Mouse (Mus musculus): ENCODE results near the gene S1pr5. TPM values are rescaled to one million over a fixed set of nuclear protein-coding genes. Genes with fewer than 3 reads are reported as not detected.

S1pr5 gene
- total RNA-seq, 2 experiments from 2014 or later, result 0.21 TPM; not detected in 1

DNA sequence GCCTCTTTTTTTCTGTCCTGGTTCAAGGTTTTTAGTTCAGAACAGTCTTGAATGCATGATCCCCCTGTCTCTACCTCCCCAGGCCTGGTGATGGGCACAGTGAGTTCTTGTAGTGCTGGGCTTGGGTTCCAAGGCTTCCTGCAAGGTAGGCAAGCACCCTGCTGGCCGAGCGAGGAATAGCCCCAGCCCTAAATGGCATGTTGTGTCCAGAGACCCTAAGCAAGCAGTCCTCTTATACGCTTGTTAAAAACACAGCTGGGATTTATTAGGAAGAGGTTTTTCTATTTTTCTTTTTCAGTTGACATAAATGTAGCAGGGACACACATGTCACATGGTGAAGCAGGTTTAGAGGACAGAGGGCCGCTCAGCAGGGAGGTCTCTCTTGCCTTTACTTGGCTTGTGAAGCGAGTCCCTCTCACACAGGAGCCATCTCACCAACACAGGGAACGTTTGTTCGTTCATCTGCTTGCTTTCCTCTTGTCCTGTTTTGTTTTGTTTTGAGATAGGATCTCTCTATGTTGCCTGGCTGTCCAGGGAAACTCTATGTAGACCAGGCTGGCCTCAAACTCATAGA, 34.5 kb downstream of the S1pr5 start:
- ATAC-seq (replicated peaks; ENCODE audit: poor library complexity, severe bottlenecking), result 0 out of 2 replicates have a peak, but pooled peaks have one; percentile 40

DNA sequence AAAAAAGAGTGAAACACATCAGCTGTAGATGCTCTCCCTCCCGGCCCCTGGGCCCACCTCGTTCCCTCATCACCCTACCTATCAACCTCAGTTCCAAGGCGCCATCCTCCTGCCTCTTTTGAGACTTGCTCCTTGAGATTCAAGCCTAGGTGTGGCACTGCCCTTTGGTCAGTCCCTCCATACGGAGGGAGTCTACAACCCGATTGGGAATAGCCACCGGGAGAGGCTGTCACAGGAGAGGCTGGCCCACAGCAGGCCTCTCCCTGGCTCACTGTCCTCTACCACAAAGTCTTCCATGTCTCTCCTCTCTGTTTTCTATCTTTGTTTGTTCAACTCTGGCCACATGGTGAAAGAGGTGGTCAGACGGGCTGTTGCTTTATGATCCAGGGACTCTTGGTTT, 36.6 kb downstream of the S1pr5 start:
- no peak for ATAC-seq (replicated peaks; ENCODE audit: poor library complexity, severe bottlenecking)

DNA sequence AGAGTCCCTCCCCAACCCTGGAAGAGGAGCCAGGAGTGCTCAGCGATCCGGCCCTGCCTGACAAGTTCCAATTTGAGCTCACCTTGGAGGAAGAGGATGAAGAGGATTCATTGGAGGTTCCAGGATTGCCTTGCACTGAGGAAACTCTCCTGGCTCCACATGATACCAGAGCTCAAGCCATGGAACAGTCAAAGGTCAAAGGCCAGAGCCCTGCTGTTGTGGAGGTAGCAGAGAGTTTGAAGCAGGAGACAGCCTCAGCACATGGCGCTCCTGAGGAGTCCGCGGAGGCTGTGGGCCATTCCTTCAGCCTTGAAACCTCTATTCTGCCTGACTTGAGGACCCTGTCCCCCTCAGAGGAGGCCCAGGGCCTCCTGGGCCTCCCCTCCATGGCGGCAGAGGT, 37.4 kb downstream of the S1pr5 start:
- no peak for ATAC-seq (replicated peaks; ENCODE audit: poor library complexity, severe bottlenecking)

DNA sequence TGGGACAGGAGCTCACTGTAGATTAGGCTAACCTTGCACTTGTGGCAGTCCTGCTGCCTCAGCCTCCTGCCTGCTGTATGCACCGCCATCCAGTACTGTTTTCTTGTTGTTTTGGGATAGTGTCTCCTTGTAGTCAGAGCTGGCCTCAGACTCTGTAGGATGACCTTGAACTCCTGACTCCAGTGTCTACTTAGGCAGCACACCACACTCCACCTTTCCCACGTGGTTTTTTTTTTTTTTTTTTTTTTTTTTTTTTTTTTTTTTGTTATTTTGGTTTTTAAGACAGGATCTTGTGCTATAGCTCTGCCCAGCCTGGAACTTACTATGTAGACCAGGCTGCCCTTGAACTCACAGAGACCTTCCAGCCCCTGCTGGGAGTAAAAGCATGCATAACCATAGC, 39.6 kb downstream of the S1pr5 start:
- no peak for ATAC-seq (replicated peaks; ENCODE audit: poor library complexity, severe bottlenecking)

DNA sequence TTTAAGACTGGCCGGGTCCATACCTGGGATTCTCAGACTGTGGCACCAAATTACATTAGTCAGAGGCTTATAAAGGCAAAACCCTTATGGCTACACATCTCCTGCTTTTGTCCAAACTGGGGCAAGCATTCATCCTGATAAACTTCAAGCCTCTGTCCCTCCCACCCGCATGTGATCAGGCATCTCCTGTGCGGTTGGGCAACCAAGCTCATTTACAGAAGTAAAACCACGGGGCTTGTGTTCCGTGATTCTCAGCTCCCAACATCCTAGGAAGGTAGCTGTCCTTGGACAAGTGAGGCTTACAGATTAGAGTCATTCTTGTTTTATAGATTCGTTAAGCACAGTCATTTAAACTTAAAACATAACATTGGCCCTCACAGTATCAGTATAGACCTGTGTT, 41.4 kb downstream of the S1pr5 start:
- peak; percentile 67 for ATAC-seq (replicated peaks; ENCODE audit: poor library complexity, severe bottlenecking)

DNA sequence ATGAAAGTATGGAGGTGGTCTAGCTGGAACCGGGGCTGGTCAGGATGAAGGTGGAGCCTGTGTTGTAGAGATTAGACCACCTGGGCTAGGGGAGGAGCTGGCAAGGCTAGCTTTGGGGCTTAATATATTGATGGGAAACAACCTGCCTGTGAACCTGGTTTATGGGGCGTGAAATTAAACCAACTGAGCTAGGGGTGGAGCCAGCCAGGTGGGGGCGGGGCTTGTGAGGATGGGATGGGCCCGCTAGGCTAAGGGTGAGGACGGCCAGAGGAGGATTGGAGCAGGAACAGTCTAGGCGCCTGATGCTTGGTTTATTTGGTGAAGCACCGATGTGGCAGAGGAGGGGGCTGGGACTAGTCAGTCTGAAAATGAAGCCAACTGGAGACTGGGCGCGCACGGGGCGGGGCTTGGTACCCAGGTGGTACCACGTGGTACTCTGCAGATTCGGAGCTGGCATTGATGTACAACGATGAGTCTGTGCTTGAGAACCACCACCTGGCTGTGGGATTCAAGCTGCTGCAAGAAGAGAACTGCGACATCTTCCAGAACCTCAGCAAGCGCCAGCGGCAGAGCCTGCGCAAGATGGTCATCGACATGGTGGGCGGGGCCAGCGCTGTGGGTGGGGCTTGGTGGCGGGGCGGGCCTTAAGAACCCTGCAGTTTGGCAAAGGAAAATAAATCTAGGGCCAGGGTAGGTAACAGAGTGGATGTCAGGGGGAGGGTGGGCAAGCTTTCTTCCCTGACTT, 43.5 kb downstream of the S1pr5 start:
- ATAC-seq (replicated peaks; ENCODE audit: poor library complexity, severe bottlenecking), result no peak

DNA sequence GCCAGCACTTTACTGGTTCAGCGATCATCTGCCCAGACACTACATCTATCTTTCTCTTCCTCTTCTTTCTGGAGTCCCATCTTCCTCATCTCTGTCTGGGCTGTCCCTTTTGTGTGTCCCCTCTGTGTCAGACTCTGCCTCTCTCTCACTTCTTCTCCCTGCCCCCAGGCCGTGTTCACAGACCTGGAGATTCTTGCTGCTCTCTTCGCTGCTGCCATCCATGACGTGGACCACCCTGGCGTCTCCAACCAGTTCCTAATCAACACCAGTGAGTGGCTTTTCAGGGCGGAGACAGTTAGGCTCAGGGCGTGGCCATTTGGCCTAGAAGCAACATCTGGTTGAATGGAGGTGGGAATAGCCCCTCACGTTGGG, 44.1 kb downstream of the S1pr5 start:
- no peak for ATAC-seq (replicated peaks; ENCODE audit: poor library complexity, severe bottlenecking)

DNA sequence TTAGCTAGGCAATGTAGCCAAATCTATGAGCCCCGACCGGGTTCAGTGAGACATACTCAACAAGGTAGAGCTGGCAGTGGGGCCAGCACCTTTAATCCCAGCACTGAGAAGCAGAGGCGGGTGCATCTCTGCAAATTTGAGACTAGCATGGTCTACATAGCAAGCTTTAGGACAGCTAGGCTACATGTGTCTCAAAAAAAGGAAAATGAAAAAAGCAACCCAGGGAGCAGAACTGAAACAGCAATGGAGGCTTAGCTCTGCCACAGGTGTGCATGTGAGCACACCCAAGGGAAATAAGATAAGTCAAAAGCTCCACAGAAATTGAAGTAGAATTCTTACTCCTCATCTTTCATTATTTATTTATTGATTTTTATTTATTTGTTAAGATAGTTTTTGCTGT, 49.3 kb downstream of the S1pr5 start:
- no peak for ATAC-seq (replicated peaks; ENCODE audit: poor library complexity, severe bottlenecking)

- no peak for ATAC-seq (replicated peaks; ENCODE audit: poor library complexity, severe bottlenecking)
Observed at GRCm38 (mm10) chr9:21197981-21198380, 50.3 kb downstream of the S1pr5 start.

GRCm38 (mm10) chr9:21196521-21197433, 51.5 kb downstream of the S1pr5 start:
- no peak for ATAC-seq (replicated peaks; ENCODE audit: poor library complexity, severe bottlenecking)

GRCm38 (mm10) chr9:21195736-21196505, 52.3 kb downstream of the S1pr5 start:
- 0 out of 2 replicates have a peak, but pooled peaks have one; percentile 20 for ATAC-seq (replicated peaks; ENCODE audit: poor library complexity, severe bottlenecking)

- ATAC-seq (replicated peaks; ENCODE audit: poor library complexity, severe bottlenecking), result peak; percentile 74
Observed at GRCm38 (mm10) chr9:21194787-21195493, 53.3 kb downstream of the S1pr5 start.

- no peak for ATAC-seq (replicated peaks; ENCODE audit: poor library complexity, severe bottlenecking)
Observed at GRCm38 (mm10) chr9:21193786-21194185, 54.5 kb downstream of the S1pr5 start.

Other genes starting within 250 kb of the S1pr5 start
- gene Mrpl4, start 245.7 kb downstream of the S1pr5 start, total RNA-seq (2014; fragmentation: Nextera tagmentation), result 44.8 and 73.4 TPM in 2 replicates
- 44.5 and 46.0 TPM in 2 replicates for gene Mrpl4, start 245.7 kb downstream of the S1pr5 start, total RNA-seq (2017)
- 11.6 and 14.7 TPM in 2 replicates for gene Icam1, start 232.5 kb downstream of the S1pr5 start, total RNA-seq (2014; fragmentation: Nextera tagmentation)
- 5.9 and 8.0 TPM in 2 replicates for gene Icam1, start 232.5 kb downstream of the S1pr5 start, total RNA-seq (2017)
- gene Icam4, start 219.1 kb downstream of the S1pr5 start, total RNA-seq (2014; fragmentation: Nextera tagmentation), result 2.1 and 2.3 TPM in 2 replicates
- gene Icam4, start 219.1 kb downstream of the S1pr5 start, total RNA-seq (2017), result 0.31 and 1.2 TPM in 2 replicates
- 0.36 TPM in 1 of 2 replicates, not detected in the other for gene Icam5, start 216.4 kb downstream of the S1pr5 start, total RNA-seq (2014; fragmentation: Nextera tagmentation)
- 0.04 TPM in 1 of 2 replicates, not detected in the other for gene Icam5, start 216.4 kb downstream of the S1pr5 start, total RNA-seq (2017)
- gene Zglp1, start 181.3 kb downstream of the S1pr5 start, total RNA-seq (2014; fragmentation: Nextera tagmentation), result 6.2 TPM in 1 of 2 replicates, not detected in the other
- not detected in 2 replicates for gene Zglp1, start 181.3 kb downstream of the S1pr5 start, total RNA-seq (2017)
- not detected in 2 replicates for gene Gm49373, start 175.3 kb downstream of the S1pr5 start, total RNA-seq (2014; fragmentation: Nextera tagmentation)
- gene Gm49373, start 175.3 kb downstream of the S1pr5 start, total RNA-seq (2017), result 0.60 TPM in 1 of 2 replicates, not detected in the other
- 23.5 and 39.7 TPM in 2 replicates for gene Fdx1l, start 174.8 kb downstream of the S1pr5 start, total RNA-seq (2014; fragmentation: Nextera tagmentation)
- 56.5 and 59.4 TPM in 2 replicates for gene Fdx1l, start 174.8 kb downstream of the S1pr5 start, total RNA-seq (2017)
- 61.0 and 67.3 TPM in 2 replicates for gene Gm38431, start 156.4 kb downstream of the S1pr5 start, total RNA-seq (2014; fragmentation: Nextera tagmentation)
- gene Gm38431, start 156.4 kb downstream of the S1pr5 start, total RNA-seq (2017), result 5.5 and 7.5 TPM in 2 replicates
- 59.8 and 74.1 TPM in 2 replicates for gene Raver1, start 156.4 kb downstream of the S1pr5 start, total RNA-seq (2014; fragmentation: Nextera tagmentation)
- 19.6 and 22.9 TPM in 2 replicates for gene Raver1, start 156.4 kb downstream of the S1pr5 start, total RNA-seq (2017)
- gene Tyk2, start 117.2 kb downstream of the S1pr5 start, total RNA-seq (2014; fragmentation: Nextera tagmentation), result 27.1 and 28.6 TPM in 2 replicates
- gene Tyk2, start 117.2 kb downstream of the S1pr5 start, total RNA-seq (2017), result 19.0 and 19.8 TPM in 2 replicates
- 120 and 157 TPM in 2 replicates for gene Cdc37, start 98.5 kb downstream of the S1pr5 start, total RNA-seq (2014; fragmentation: Nextera tagmentation)
- 285 and 306 TPM in 2 replicates for gene Cdc37, start 98.5 kb downstream of the S1pr5 start, total RNA-seq (2017)
- 19.9 and 25.7 TPM in 2 replicates for gene Pde4a, start 82.7 kb downstream of the S1pr5 start, total RNA-seq (2014; fragmentation: Nextera tagmentation)
- gene Pde4a, start 82.7 kb downstream of the S1pr5 start, total RNA-seq (2017), result 3.8 and 4.1 TPM in 2 replicates
- gene Keap1, start 9.1 kb downstream of the S1pr5 start, total RNA-seq (2014; fragmentation: Nextera tagmentation), result 28.8 TPM in 2 replicates
- gene Keap1, start 9.1 kb downstream of the S1pr5 start, total RNA-seq (2017), result 31.9 and 33.5 TPM in 2 replicates
- 6.4 and 8.9 TPM in 2 replicates for gene Atg4d, start 16.9 kb upstream of the S1pr5 start, total RNA-seq (2014; fragmentation: Nextera tagmentation)
- gene Atg4d, start 16.9 kb upstream of the S1pr5 start, total RNA-seq (2017), result 5.5 and 5.9 TPM in 2 replicates
- gene Kri1, start 39.5 kb upstream of the S1pr5 start, total RNA-seq (2014; fragmentation: Nextera tagmentation), result 50.9 and 56.3 TPM in 2 replicates
- 59.5 and 86.0 TPM in 2 replicates for gene Kri1, start 39.5 kb upstream of the S1pr5 start, total RNA-seq (2017)
- gene Cdkn2d, start 43.0 kb upstream of the S1pr5 start, total RNA-seq (2014; fragmentation: Nextera tagmentation), result 11.0 and 12.9 TPM in 2 replicates
- gene Cdkn2d, start 43.0 kb upstream of the S1pr5 start, total RNA-seq (2017), result 15.4 and 16.7 TPM in 2 replicates
- 2.5 and 5.4 TPM in 2 replicates for gene Ap1m2, start 63.9 kb upstream of the S1pr5 start, total RNA-seq (2014; fragmentation: Nextera tagmentation)
- 0.10 and 0.43 TPM in 2 replicates for gene Ap1m2, start 63.9 kb upstream of the S1pr5 start, total RNA-seq (2017)
- 117 and 134 TPM in 2 replicates for gene Slc44a2, start 72.3 kb upstream of the S1pr5 start, total RNA-seq (2014; fragmentation: Nextera tagmentation)
- 83.5 and 89.1 TPM in 2 replicates for gene Slc44a2, start 72.3 kb upstream of the S1pr5 start, total RNA-seq (2017)
- gene Ilf3, start 119.4 kb upstream of the S1pr5 start, total RNA-seq (2014; fragmentation: Nextera tagmentation), result 82.0 and 84.2 TPM in 2 replicates
- 73.4 and 104 TPM in 2 replicates for gene Ilf3, start 119.4 kb upstream of the S1pr5 start, total RNA-seq (2017)
- gene Qtrt1, start 163.4 kb upstream of the S1pr5 start, total RNA-seq (2014; fragmentation: Nextera tagmentation), result 40.4 and 45.7 TPM in 2 replicates
- gene Qtrt1, start 163.4 kb upstream of the S1pr5 start, total RNA-seq (2017), result 21.2 and 34.9 TPM in 2 replicates
- 76.9 and 91.2 TPM in 2 replicates for gene Dnm2, start 176.5 kb upstream of the S1pr5 start, total RNA-seq (2014; fragmentation: Nextera tagmentation)
- gene Dnm2, start 176.5 kb upstream of the S1pr5 start, total RNA-seq (2017), result 87.7 and 113 TPM in 2 replicates